Mouse (Mus musculus) colon, adult 2 months (tissue): Measurements from ENCODE around the gene Nek8. TPM values are rescaled to one million over a fixed set of nuclear protein-coding genes. Genes with fewer than 3 reads are reported as not detected.

ENCODE experiments used
- polyA plus RNA-seq: library from polyadenylated mRNA; depleted of rRNA; stranded (reverse); fragments of >200 nt; gene quantifications from 2 replicates; pipeline ENCODE4 v1.2.3, GENCODE M21; 2012; rRNA removed

Nek8 gene
- 22.3 and 22.8 TPM in 2 replicates for polyA plus RNA-seq

DNA sequence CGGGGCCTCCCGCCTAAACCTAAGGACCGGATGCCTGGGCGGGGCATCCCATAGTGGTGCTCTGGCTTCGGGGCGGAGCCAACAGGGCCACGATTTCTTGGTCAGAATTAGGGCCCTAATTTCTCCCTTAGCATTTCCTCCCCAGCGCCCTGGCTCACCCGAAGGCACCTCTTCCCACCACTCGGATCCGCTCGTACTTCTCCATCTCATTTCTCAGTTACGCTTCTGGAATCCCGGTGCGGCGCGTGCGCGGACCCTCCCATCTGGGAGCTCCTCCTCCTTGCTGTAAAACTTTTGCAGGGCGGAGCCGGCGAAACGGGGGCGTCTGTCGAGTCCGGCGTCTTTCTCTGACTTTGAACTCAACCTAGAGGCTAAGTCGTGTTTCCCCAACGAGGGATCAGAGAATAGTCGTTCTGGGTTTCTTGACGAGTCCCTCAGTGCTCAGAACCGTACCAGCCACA, at the start of gene Nek8, which contains the start of gene Tlcd1:
TSS of gene Nek8 (minus strand) at position 274 of the 461 bp plus-strand sequence.
TSS of gene Tlcd1 (plus strand) at position 310 of the 461 bp plus-strand sequence.

DNA sequence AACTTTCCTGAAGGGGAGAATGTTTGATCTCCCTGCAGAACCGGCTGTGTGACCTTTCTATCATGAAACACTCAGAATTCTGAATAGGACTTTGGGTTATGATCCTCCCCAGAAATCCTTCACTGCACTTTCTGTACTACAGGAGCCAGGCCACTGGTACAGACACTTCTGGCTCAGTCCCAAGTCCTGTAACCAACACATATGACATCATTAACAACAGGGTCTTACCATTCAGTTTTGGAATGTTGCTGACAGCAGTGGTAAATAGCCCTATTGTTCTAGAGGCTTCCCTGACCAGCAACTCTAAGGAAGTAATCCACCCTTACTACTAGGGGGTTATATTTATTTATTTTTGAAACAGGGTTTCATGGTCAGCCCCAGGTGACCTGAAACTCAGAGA, 16.6 kb upstream of the Nek8 start, which contains the start of gene Proca1:
TSS of gene Proca1 (plus strand) at position 280 of the 400 bp plus-strand sequence.

DNA sequence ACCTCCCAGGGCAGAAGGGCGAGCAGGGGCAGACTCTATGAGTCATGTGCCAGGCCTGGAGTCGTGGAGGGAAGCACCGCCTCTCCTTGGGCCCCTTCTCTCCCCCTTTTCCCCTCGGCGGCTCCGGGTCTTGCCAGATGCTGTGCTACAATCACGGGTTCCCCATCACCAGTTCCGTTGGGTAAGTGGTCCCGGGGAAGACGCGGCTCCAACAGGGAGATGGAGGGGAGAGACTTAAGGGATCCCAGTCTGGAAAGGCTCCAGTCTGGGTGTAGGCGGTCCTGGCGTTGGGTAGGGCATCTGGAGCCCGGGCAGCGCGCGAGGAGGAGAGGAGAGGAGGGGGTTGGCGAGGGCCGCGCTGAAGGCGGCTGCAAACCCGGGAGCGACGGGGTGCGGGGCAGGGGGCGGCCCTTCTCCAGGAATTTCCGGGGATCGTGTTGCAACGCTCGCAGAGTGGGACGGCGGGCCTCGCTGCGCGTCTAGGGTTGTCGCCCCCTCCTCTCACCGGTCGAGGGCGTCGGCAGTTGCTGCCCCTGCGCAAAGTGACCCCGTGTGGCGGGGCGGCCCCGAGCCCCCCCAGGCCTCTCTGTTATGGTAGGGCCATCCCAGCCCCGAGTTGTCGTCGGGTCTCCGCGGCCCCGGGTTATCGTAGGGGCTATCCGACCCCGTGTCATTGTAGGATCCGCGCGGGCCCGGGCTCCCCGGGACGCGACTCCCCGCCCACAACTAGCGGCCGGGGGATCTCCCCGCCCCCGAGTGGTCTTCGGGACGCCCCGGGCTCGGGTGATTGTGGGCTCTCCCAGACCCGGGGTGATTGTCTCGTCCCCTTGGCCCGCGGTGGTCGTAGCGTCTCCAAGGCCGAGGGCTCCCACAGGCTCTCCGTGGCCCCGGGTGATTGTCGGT, 12.1 kb upstream of the Nek8 start, which contains the start of gene Rab34:
TSS of gene Rab34 (plus strand) at position 100 of the 903 bp plus-strand sequence.

DNA sequence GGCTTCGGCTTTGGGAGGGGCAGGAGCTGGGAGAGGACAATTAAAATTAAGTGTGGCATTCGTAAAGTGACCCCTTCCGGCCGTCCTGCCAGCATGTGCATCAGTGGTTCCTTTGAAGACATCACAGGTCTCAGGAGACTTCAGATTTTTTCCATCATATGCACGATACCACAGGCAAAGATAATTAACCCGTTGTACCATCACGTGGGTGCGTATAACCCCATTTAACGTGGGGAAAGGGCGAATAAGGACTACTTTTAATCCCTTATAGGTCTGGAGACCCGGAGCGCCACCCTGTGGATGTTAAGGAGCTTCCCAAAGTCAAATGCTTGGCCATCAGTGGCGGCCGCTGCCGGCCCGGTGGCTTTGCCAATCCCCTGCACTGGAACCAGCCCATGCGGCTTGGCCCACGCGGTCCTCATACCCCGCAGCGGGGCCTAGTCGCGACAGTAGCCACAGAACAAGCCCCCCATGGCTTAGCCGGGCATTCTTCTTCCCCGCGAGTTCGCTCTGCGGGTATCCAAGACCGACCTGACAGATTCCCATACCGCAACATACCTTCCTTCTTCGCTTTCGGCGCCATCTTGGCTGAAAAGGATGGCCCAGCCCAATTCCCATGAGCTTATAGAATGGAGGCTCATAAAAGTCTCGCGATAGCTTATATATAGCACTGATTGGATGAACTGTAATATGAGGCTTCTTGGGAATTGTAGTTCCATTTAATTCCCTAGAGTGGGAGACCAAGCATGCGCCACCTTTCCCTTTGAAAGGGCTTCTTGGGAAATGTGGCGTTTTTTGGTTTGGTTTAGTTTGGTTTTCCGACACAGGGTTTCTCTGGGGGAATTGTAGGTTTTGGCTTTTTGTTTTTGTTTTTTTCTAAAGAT, 6.7 kb upstream of the Nek8 start, which contains the start of gene Rpl23a:
TSS of gene Rpl23a (minus strand) at position 624 of the 884 bp plus-strand sequence.

DNA sequence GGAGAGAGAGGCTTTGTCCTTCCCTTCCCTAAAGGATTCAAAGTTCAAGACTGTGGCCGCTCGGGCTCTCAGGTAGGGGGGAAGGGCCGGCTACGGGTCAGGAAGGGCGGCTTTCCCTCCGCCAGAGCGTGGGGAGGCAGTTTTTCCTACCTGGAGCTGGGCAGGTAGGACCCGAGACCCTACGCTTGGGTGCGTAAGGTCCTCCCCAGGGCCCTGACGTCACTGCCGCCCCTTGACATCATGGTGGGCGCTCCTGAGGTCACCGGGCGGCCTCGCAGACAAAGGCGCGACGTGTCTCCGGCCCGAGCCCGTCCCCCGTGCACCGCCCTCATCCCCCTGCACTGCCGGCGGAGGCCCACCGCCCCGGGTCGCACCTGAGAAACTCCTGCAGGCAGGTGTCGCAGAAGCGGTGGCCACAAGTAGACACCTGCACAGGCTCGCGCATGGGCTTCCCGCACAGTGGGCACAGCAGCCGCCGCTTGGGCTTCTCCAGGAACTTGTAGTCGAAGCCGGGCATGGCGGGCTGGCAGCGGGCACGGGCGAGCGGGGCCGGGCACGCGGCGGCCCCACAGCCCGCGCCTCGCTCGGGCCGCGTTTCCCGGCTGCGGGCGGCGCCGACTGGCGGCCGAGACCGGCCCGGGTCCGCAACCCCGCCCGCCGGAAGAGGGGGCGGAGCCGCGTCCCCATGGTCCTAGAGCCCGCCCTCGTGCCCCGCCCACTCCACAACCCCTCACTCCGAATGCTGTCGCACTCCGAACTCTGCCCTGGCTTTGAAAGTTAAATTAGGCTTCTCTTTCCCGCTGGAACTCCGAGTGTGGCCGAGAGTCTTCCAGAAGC, 11.3 kb downstream of the Nek8 start, which contains the start of gene Traf4:
TSS of gene Traf4 (minus strand) at position 666 of the 837 bp plus-strand sequence.

Other genes with a start within 250 kb of the Nek8 start
- gene Sez6, start 245.9 kb downstream of the Nek8 start, polyA plus RNA-seq = 1.0 and 1.2 TPM in 2 replicates
- 50.8 and 51.8 TPM in 2 replicates for gene Phf12, start 193.9 kb downstream of the Nek8 start, polyA plus RNA-seq
- gene Dhrs13, start 144.4 kb downstream of the Nek8 start, polyA plus RNA-seq = 10.2 and 13.2 TPM in 2 replicates
- gene Flot2, start 138.7 kb downstream of the Nek8 start, polyA plus RNA-seq = 48.6 and 62.6 TPM in 2 replicates
- gene Eral1, start 96.3 kb downstream of the Nek8 start, polyA plus RNA-seq = 25.8 and 27.9 TPM in 2 replicates
- 14.6 and 14.8 TPM in 2 replicates for gene Fam222b, start 82.0 kb downstream of the Nek8 start, polyA plus RNA-seq
- gene Traf4, start 11.1 kb downstream of the Nek8 start, polyA plus RNA-seq = 141 and 147 TPM in 2 replicates
- 42.4 and 46.5 TPM in 2 replicates for gene Tlcd1, start within 50 bp of the Nek8 start, polyA plus RNA-seq
- gene Rpl23a, start 6.9 kb upstream of the Nek8 start, polyA plus RNA-seq = 91.3 and 145 TPM in 2 replicates
- gene Rab34, start 11.8 kb upstream of the Nek8 start, polyA plus RNA-seq = 29.9 and 32.3 TPM in 2 replicates
- 0.30 and 0.80 TPM in 2 replicates for gene Proca1, start 16.7 kb upstream of the Nek8 start, polyA plus RNA-seq
- 109 and 111 TPM in 2 replicates for gene Sdf2, start 69.1 kb upstream of the Nek8 start, polyA plus RNA-seq
- 17.3 and 23.4 TPM in 2 replicates for gene Supt6, start 69.3 kb upstream of the Nek8 start, polyA plus RNA-seq
- gene 2610507B11Rik, start 85.1 kb upstream of the Nek8 start, polyA plus RNA-seq = 65.5 and 85.1 TPM in 2 replicates
- 0.22 and 0.34 TPM in 2 replicates for gene BC030499, start 114.2 kb upstream of the Nek8 start, polyA plus RNA-seq
- gene Spag5, start 124.9 kb upstream of the Nek8 start, polyA plus RNA-seq = 8.6 and 9.4 TPM in 2 replicates
- 16.8 and 18.5 TPM in 2 replicates for gene Aldoc, start 146.3 kb upstream of the Nek8 start, polyA plus RNA-seq
- 96.0 and 116 TPM in 2 replicates for gene Pigs, start 151.7 kb upstream of the Nek8 start, polyA plus RNA-seq
- 90.9 and 94.8 TPM in 2 replicates for gene Unc119, start 166.8 kb upstream of the Nek8 start, polyA plus RNA-seq
- gene Foxn1, start 209.9 kb upstream of the Nek8 start, polyA plus RNA-seq = 0.86 and 1.3 TPM in 2 replicates
- gene Slc13a2, start 245.5 kb upstream of the Nek8 start, polyA plus RNA-seq = 243 and 292 TPM in 2 replicates